Mouse (Mus musculus) myocyte (in vitro differentiated cells): ENCODE measurements around the gene Mrpl57. TPM values are rescaled to one million over a fixed set of nuclear protein-coding genes. Genes with fewer than 3 reads are reported as not detected.
"Not testable (repeated sequence)": the region's sequence is repeated elsewhere in the genome, so short reads cannot be mapped to it uniquely, and the experiment has no call there.

ENCODE experiments used
- H3K27me3 ChIP-seq: one replicate; pipeline ENCODE4 v1.6.1; 2011; ENCODE audit not compliant: control insufficient read depth, insufficient read depth, insufficient read length
- H3K36me3 ChIP-seq: one replicate; pipeline ENCODE4 v1.6.1; 2011; ENCODE audit not compliant: control insufficient read depth, insufficient read depth
- H3K4me2 ChIP-seq: one replicate; pipeline ENCODE4 v1.6.1; 2011; ENCODE audit warnings: low read depth, control low read depth
- H3K4me3 ChIP-seq: one replicate; pipeline ENCODE4 v1.5.1; 2011; ENCODE audit warnings: mild to moderate bottlenecking, control low read depth, moderate library complexity
- H3K79me2 ChIP-seq: one replicate; pipeline ENCODE4 v1.6.1; 2011; ENCODE audit not compliant: control insufficient read depth, insufficient read depth
- H3ac ChIP-seq: one replicate; pipeline ENCODE4 v1.6.1; 2011; ENCODE audit not compliant: control insufficient read depth, insufficient read length
- CEBPB ChIP-seq: IDR thresholded peaks from 2 replicates; pipeline ENCODE4 v1.6.1; 2011; ENCODE audit warnings: mild to moderate bottlenecking, moderate library complexity; ENCODE audit not compliant: poor library complexity, insufficient read depth, severe bottlenecking
- E2F4 ChIP-seq: IDR thresholded peaks from one replicate; pipeline ENCODE4 v1.6.1; 2011; ENCODE audit warnings: mild to moderate bottlenecking, control low read depth, moderate library complexity; ENCODE audit not compliant: insufficient read depth
- MYOD1 ChIP-seq, 3 experiments: IDR thresholded peaks; one replicate each; pipeline ENCODE4 v1.6.1; 2011; ENCODE audit warnings: control low read depth in 2 of 3, low read depth in 2 of 3, mild to moderate bottlenecking in 2 of 3, moderate library complexity in 1 of 3; ENCODE audit not compliant: insufficient read length in 2 of 3, control insufficient read depth in 1 of 3
- MYOG ChIP-seq, 3 experiments: IDR thresholded peaks; one replicate each; pipeline ENCODE4 v1.6.1; 2011; ENCODE audit warnings: control low read depth in 2 of 3, low read depth in 2 of 3, mild to moderate bottlenecking in 2 of 3; ENCODE audit not compliant: insufficient read length in 2 of 3, control insufficient read depth in 1 of 3, insufficient read depth in 1 of 3
- POLR2A ChIP-seq: IDR thresholded peaks from one replicate; pipeline ENCODE4 v1.6.1; 2011; ENCODE audit warnings: low read depth, mild to moderate bottlenecking, control low read depth, moderate library complexity; ENCODE audit not compliant: insufficient read length
- POLR2AphosphoS2 ChIP-seq: IDR thresholded peaks from one replicate; pipeline ENCODE4 v1.6.1; 2011; ENCODE audit warnings: low read depth, control low read depth; ENCODE audit not compliant: insufficient read length
- REST ChIP-seq: IDR thresholded peaks from one replicate; pipeline ENCODE4 v1.6.1; 2011; ENCODE audit warnings: mild to moderate bottlenecking, control low read depth, moderate library complexity; ENCODE audit not compliant: insufficient read depth, insufficient read length
- SRF ChIP-seq: IDR thresholded peaks from one replicate; pipeline ENCODE4 v1.6.1; 2011; ENCODE audit warnings: low read depth; ENCODE audit not compliant: control insufficient read depth, insufficient read length
- TCF12 ChIP-seq: IDR thresholded peaks from one replicate; pipeline ENCODE4 v1.6.1; 2011; ENCODE audit warnings: mild to moderate bottlenecking, control low read depth; ENCODE audit not compliant: poor library complexity, insufficient read depth, severe bottlenecking
- TCF3 ChIP-seq: IDR thresholded peaks from one replicate; pipeline ENCODE4 v1.6.1; 2011; ENCODE audit warnings: low read depth, control low read depth; ENCODE audit not compliant: insufficient read length
- USF1 ChIP-seq: IDR thresholded peaks from one replicate; pipeline ENCODE4 v1.6.1; 2011; ENCODE audit warnings: low read depth, mild to moderate bottlenecking, control low read depth, moderate library complexity
- polyA plus RNA-seq: library from polyadenylated mRNA; unstranded; fragments of >200 nt; fragmentation: generic; extraction: Trizol; gene quantifications from one replicate; pipeline ENCODE4 v1.2.1, GENCODE M21; 2012; ENCODE audit warnings: missing spikeins

The Mrpl57 gene
- polyA plus RNA-seq, 1 experiment = 133 TPM

DNA sequence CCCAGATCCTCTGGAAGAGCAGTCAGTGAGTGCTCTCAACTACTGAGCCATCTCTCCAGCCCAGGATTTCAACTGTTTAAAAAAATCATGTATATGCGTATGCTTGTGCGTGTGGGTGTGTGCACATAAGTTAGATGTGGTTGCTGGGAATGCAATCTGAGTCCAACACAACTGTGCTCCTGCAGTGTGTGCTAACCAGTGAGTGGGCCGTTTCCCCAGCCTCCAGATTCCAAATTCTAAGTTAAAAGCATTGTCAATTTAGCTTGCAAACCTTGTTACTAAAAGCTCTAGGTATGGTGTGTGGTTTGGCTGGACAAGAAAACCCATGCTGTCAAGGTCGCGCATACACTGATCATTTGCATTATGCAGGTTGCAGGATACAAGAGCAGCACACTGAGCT lies 14.2 kb upstream of the Mrpl57 start:
- Histone ChIP-seq H3K27me3 (no peaks in the 10 kb centered on the region), H3K79me2 (peaks cover 2% of the 10 kb centered on the region), H3K4me3 (no peak overlapping the region), H3ac (no peak overlapping the region), H3K4me2 (no peak overlapping the region), H3K36me3 (peaks cover 25% of the 10 kb centered on the region)
- no peak for TF ChIP-seq E2F4

DNA sequence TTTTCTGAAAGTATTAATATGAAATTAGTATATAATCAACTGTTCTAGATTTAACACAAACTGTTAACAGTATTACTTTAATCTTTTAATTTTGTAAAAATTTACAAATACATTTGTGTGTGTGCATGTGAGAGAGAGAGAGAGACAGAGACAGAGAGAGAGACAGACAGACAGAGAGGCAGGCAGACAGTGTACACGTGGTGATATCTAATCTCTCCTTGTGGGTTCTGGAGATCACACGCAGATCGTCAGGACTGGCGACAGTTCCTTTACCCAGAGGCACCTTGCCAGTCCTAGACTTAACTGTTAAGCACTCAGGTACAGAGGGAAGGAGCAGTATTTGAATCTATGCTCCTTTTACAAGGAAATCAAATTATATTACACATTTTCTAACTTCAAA lies 5.2 kb upstream of the Mrpl57 start:
- TF ChIP-seq REST (no peak), CEBPB (no peak), SRF (no peak), MYOD1 (IDR thresholded peaks at IDR 0.05; ENCODE audit: control insufficient read depth in 1 of 3, insufficient read length in 2 of 3, low read depth in 2 of 3) (no peak)
- Histone ChIP-seq H3K36me3 (peaks cover 12% of the 10 kb centered on the region), H3K79me2 (peaks cover 28% of the 10 kb centered on the region), H3K4me2 (no peak overlapping the region), H3K27me3 (no peaks in the 10 kb centered on the region), H3ac (no peak overlapping the region), H3K4me3 (no peak overlapping the region)

DNA sequence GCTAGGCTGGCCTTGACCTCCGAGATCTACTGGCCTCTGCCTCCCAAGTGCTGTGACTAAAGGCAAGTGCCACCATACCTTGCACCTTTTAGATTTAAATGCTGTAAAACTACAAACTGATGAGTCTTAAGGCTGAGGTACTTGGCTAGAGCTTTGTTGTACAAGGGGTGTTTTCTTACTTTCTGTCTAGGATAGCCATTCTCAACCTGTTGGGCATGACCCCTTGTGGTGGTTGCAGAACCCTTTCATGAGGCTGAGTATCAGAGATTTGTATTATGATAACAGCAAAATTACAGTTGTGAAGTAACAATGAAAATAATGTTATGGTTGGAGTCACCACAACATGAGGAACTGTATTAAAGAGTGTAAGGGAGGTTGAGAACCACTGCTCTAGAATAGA lies 1.2 kb downstream of the Mrpl57 start:
- peak overlapping the region; percentile 75 for H3K4me3 ChIP-seq
- H3K79me2 ChIP-seq = peaks cover 41% of the 10 kb centered on the region
- no peak overlapping the region for H3ac ChIP-seq
- peak overlapping the region; percentile 75 for H3K4me2 ChIP-seq
- no peaks in the 10 kb centered on the region for H3K36me3 ChIP-seq
- H3K27me3 ChIP-seq = no peaks in the 10 kb centered on the region
- TF ChIP-seq E2F4 (no peak), TCF12 (no peak), TCF3 (no peak), MYOD1 (IDR thresholded peaks at IDR 0.05; ENCODE audit: control insufficient read depth in 1 of 3, insufficient read length in 2 of 3, low read depth in 2 of 3) (no peak), POLR2AphosphoS2 (no peak)

DNA sequence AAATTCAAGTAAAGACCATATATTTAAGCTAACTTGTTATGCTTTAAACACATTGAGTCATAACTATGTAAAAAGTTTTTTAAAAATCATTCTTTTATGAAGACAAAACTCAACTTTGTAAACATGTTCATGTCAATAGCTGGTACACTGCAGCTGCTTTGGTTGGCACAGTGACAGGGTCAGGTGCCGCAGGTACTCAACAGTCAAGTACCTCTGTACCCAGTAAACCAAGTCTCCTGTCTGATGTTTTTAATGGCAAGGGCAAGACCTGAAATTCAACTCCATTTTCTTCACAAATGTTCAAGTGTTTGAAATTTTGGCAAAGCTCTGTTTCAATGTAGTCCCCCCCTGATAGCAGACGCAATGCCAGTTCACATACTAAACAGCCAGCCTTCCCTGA lies 7.5 kb downstream of the Mrpl57 start:
- no peak overlapping the region for H3K4me3 ChIP-seq
- H3ac ChIP-seq = no peak overlapping the region
- H3K36me3 ChIP-seq = peaks cover 26% of the 10 kb centered on the region
- H3K27me3 ChIP-seq = no peaks in the 10 kb centered on the region
- TF ChIP-seq POLR2AphosphoS2 = no peak
- no peaks in the 10 kb centered on the region for H3K79me2 ChIP-seq
- H3K4me2 ChIP-seq = no peak overlapping the region

DNA sequence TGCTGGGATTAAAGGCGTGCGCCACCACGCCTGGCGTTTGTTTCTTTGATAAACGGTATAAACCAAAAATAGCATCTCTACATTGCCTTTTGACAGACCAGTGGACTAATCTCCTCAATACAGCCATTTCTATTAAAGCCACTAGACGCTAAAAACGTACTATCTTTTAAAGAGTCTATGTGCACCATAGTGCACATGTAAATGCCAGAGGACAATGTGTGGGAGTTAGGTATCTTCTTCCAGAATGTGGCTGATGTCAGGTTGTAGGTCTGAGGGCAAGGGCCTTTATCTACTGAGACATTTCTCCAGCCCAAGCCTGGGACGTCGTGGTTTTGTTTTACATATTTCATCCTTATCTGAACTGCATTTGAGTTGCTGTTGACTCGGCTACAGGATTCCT lies 9.1 kb downstream of the Mrpl57 start:
- Histone ChIP-seq H3K79me2 (no peaks in the 10 kb centered on the region), H3K4me3 (no peak overlapping the region), H3K36me3 (peaks cover 27% of the 10 kb centered on the region), H3K27me3 (no peaks in the 10 kb centered on the region), H3K4me2 (no peak overlapping the region), H3ac (no peak overlapping the region)
- no peak for TF ChIP-seq REST
- TF ChIP-seq TCF12 = no peak
- TF ChIP-seq POLR2AphosphoS2 = no peak
- TF ChIP-seq CEBPB = no peak
- no peak for TF ChIP-seq TCF3
- no peak for TF ChIP-seq POLR2A
- TF ChIP-seq MYOD1 (IDR thresholded peaks at IDR 0.05; ENCODE audit: control insufficient read depth in 1 of 3, insufficient read length in 2 of 3, low read depth in 2 of 3) = no peak
- no peak for TF ChIP-seq E2F4
- TF ChIP-seq MYOG (IDR thresholded peaks at IDR 0.05; ENCODE audit: control insufficient read depth in 1 of 3, insufficient read depth in 1 of 3, insufficient read length in 2 of 3, low read depth in 2 of 3) = no peak
- no peak for TF ChIP-seq SRF

DNA sequence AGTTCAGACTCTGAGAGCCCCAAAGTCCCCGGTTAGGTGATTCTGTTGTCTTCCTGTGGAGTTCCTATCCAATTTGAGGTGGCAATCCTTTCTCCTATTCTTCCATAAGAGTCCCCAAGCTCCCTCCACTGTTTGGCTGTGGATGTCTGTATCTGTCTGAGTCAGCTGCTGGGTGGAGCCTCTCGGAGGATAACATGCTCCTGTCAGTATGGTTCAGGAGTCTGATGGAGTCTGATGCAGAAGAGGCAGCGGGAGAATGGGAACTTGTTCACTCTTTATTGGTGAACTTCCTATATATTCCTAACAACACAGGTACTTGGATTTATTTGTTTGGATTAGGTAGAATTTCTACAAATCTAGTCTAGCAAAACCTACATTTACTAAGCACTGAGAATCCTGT lies 18.5 kb downstream of the Mrpl57 start:
- Histone ChIP-seq H3K36me3 (peaks cover 20% of the 10 kb centered on the region), H3K4me2 (no peak overlapping the region), H3K79me2 (no peaks in the 10 kb centered on the region), H3K4me3 (no peak overlapping the region), H3K27me3 (no peaks in the 10 kb centered on the region), H3ac (no peak overlapping the region)
- TF ChIP-seq POLR2A = no peak
- no peak for TF ChIP-seq USF1
- no peak for TF ChIP-seq CEBPB

DNA sequence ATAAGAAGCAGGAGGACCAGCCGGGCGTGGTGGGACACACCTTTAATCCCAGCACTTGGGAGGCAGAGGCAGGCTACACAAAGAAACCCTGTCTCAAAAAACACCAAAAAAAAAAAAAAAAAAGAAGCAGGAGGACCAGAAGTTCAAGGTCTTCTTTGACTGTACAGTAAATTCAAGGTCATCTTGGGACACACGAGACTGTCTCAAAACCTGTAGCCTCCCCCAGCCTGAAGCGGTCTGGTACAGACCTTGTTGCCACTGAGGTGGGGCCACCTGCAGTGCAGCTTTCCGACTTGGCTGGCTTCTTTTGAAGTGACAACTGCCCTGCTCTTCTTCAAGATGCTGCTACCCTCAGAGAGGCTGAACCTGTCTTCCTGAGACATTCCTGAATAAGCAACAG lies 22.0 kb downstream of the Mrpl57 start:
- H3K36me3 ChIP-seq = peaks cover 13% of the 10 kb centered on the region
- H3ac ChIP-seq = not testable (repeated sequence)

More for the DNA sequence above, 22.0 kb downstream of the Mrpl57 start:
- H3K27me3 ChIP-seq, H3K4me3 ChIP-seq, H3K79me2 ChIP-seq, H3K4me2 ChIP-seq: not testable (repeated sequence)
